In genomic region chr1:74005020-74005419, GRCm38 (mm10) we compare ENCODE assay signal across 13 mouse cellular contexts.
A peak's percentile ranks its signal among the peaks of the same experiment; 100 is the strongest.
DNase-seq lines count a peak whose midpoint lies in the region; ATAC-seq lines count a peak whose summit lies in the region.
"Had no signal": no experiment of that assay in that cellular context is flagged by ENCODE, and none has a peak within 500 bp of the region (broad histone marks: within the 10 kb centered on the region; RNA-seq: fewer than 3 reads in every experiment).

No protein-coding gene starts in this region.

- H3K4me2 ChIP-seq in intestine, embryonic 16.5 days (ENCODE audit: low read depth, low read length): no peak overlapping the region
- H3K4me2 ChIP-seq: embryonic facial prominence, embryonic 15.5 days; liver, embryonic 15.5 days had no signal

- no peaks in the 10 kb centered on the region for H3K27me3 ChIP-seq in intestine, embryonic 16.5 days (replicated peaks; ENCODE audit: control insufficient read depth, insufficient read depth, low read length)
- H3K27me3 ChIP-seq: embryonic facial prominence, embryonic 15.5 days; liver, embryonic 15.5 days had no signal

- intact Hi-C loops in left cerebral cortex, postnatal 4 days (cut with DNase I): no loop called here
- intact Hi-C loops in left cerebral cortex, postnatal 36 days (cut with DNase I): no loop called here

- H3K4me3 ChIP-seq in brown adipose tissue, adult 24 weeks (ENCODE audit: insufficient read depth, low read depth, low read length): no peak overlapping the region
- no peak overlapping the region for H3K4me3 ChIP-seq in intestine, embryonic 16.5 days (ENCODE audit: low read length)
- H3K4me3 ChIP-seq: embryonic facial prominence, embryonic 15.5 days; liver, embryonic 15.5 days had no signal

- no peaks in the 10 kb centered on the region for H3K36me3 ChIP-seq in intestine, embryonic 16.5 days (ENCODE audit: control insufficient read depth, insufficient read depth, low read length)
- H3K36me3 ChIP-seq: embryonic facial prominence, embryonic 15.5 days; liver, embryonic 15.5 days had no signal

- H3K27ac ChIP-seq in brown adipose tissue, adult 24 weeks (replicated peaks; ENCODE audit: low read depth, low read length): peak overlapping the region; percentile 69
- no peak overlapping the region for H3K27ac ChIP-seq in intestine, embryonic 16.5 days (ENCODE audit: low read length)
- H3K27ac ChIP-seq: embryonic facial prominence, embryonic 15.5 days; liver, embryonic 15.5 days had no signal

- no peak for ATAC-seq in intestine, embryonic 16.5 days
- ATAC-seq: inflammation-experienced regulatory T-cells, adult 6 months; midbrain, embryonic 16.5 days had no signal

- H3K9ac ChIP-seq in intestine, embryonic 16.5 days (ENCODE audit: low read depth, low read length): no peak overlapping the region
- H3K9ac ChIP-seq: embryonic facial prominence, embryonic 15.5 days; liver, embryonic 15.5 days had no signal

- WGBS in intestine, embryonic 16.5 days: 62% methylated on average over 3 of the region's 3 CpGs

- H3K4me1 ChIP-seq in brown adipose tissue, adult 24 weeks (ENCODE audit: control insufficient read depth, insufficient read depth, insufficient read length, low read length): peaks cover 86% of the 10 kb centered on the region
- H3K4me1 ChIP-seq in intestine, embryonic 16.5 days (ENCODE audit: control insufficient read depth, insufficient read depth, low read length): peaks cover 33% of the 10 kb centered on the region

- peak; percentile 33 for DNase-seq in left cerebral cortex, postnatal 4 days
- DNase-seq in left cerebral cortex, postnatal 36 days (ENCODE audit: low spot score in 2 of 2): no peak
- peak; percentile 78 for DNase-seq in heart, postnatal 4 days
- DNase-seq in lung, postnatal 36 days: peak; percentile 76
- no peak for DNase-seq in cerebellum, adult 11-12 months
- DNase-seq in right cerebral cortex, postnatal 4 days: no peak
- DNase-seq: cerebellum, adult 9-11 months had no signal

- no peaks in the 10 kb centered on the region for H3K9me3 ChIP-seq in intestine, embryonic 16.5 days (ENCODE audit: control insufficient read depth, low read length)
- H3K9me3 ChIP-seq: embryonic facial prominence, embryonic 15.5 days; liver, embryonic 15.5 days had no signal

Comparison
In these comparisons a context has a peak if more than half of its experiments do, and no peak if none do; other contexts are left out.
1. DNase-seq: peak in left cerebral cortex, postnatal 4 days (single experiment), heart, postnatal 4 days (single experiment) and lung, postnatal 36 days (single experiment); none in left cerebral cortex, postnatal 36 days (0 of 2), cerebellum, adult 11-12 months (single experiment) and right cerebral cortex, postnatal 4 days (single experiment).